Mouse (Mus musculus): ENCODE measurements around the gene H2-Q2. TPM values are rescaled to one million over a fixed set of nuclear protein-coding genes. Genes with fewer than 3 reads are reported as not detected.
"Not testable (repeated sequence)": the region's sequence is repeated elsewhere in the genome, so short reads cannot be mapped to it uniquely, and the experiment has no call there.

H2-Q2 gene
- polyA plus RNA-seq (2012; ENCODE audit: insufficient read depth, low replicate concordance): 6.7 TPM in 1 of 2 replicates, not detected in the other

- Histone ChIP-seq H3K9me3 (peaks cover 4% of the 10 kb centered on the region; the same call in 1 of the 2 replicates), H3K27me3 (replicated peaks) (peaks cover 58% of the 10 kb centered on the region), H3K36me3 (replicated peaks; ENCODE audit: low read length) (no peaks in the 10 kb centered on the region), H3K4me1 (peaks cover 13% of the 10 kb centered on the region), H3K4me3 (replicated peaks) (peak within 1 kb of the TSS; percentile 82)
- no peak for TF ChIP-seq GATA1 (IDR thresholded peaks at IDR 0.05; ENCODE audit: borderline replicate concordance, low read length)
- TF ChIP-seq FLI1 (IDR thresholded peaks at IDR 0.05; ENCODE audit: low read length): no peak
Observed at GRCm38 (mm10) chr17:35342071-35342671, at the start of gene H2-Q2. TSS of gene H2-Q2 (plus strand) at chr17:35342242.

DNA sequence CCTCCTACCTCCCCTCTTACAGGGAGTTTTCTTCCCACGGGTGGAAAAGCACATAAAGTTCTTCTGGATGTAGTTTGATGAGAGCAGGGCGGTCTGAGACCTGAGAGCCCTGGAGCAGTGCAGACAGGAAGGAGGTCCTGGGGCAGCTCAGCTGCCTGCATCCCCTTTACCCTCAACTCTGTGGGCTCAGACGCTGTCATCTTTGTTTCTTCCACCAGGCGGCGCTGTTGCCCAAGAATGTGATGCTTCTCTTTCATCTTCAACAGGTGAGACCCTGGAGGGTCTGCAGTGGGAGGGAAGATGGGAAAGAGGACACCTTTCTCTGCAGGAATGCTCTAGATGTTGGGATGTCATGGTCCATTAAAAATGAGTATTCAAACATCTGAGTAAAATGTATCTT, 46.2 kb upstream of the H2-Q2 start:
- Histone ChIP-seq H3K27me3 (replicated peaks) (peaks cover 32% of the 10 kb centered on the region), H3K9me3 (peaks cover 39% of the 10 kb centered on the region)
- not testable (repeated sequence) for H3K4me1 ChIP-seq; H3K4me3 ChIP-seq (replicated peaks); H3K36me3 ChIP-seq (replicated peaks; ENCODE audit: low read length)

- not testable (repeated sequence) for H3K4me3 ChIP-seq (replicated peaks); H3K36me3 ChIP-seq (replicated peaks; ENCODE audit: low read length); H3K4me1 ChIP-seq
- Histone ChIP-seq H3K9me3 (peaks cover 17% of the 10 kb centered on the region), H3K27me3 (replicated peaks) (peaks cover 33% of the 10 kb centered on the region)
Observed at GRCm38 (mm10) chr17:35300261-35300945, 41.6 kb upstream of the H2-Q2 start.

DNA sequence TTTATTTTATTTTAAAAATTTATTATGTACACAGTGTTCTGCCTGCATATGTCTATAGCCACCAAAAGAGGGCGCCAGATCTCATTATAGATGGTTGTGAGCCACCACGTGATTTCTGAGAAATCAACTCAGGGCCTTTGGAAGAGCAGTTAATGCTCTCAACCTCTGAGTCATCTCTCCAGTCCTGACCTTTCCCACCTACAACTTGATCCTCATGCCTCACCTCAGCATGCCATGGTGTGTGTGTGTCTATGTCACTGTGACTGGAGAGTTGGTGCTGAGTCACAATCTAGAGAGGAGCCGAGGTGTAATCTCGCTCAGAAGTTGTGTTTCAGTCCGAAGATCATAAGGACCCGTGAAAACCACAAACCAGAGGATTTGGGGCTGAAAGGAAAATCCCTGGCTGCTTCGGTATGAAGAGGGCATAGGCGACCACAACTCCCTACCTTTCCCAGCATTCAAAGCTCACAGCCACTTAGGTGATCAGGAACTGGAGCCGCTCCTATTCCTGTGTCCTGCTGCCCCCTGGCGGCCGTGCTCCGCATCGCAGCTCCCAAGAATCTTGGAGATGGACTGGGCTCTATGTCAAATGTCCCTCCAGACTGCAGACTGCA, 40.3 kb upstream of the H2-Q2 start:
- H3K4me1 ChIP-seq: peaks cover 9% of the 10 kb centered on the region
- TF ChIP-seq GATA1 (IDR thresholded peaks at IDR 0.05; ENCODE audit: borderline replicate concordance, low read length) (no peak), FLI1 (IDR thresholded peaks at IDR 0.05; ENCODE audit: low read length) (no peak)
- peaks cover 2% of the 10 kb centered on the region for H3K36me3 ChIP-seq (replicated peaks; ENCODE audit: low read length)
- peak overlapping the region; percentile 72 for H3K4me3 ChIP-seq (replicated peaks)
- H3K27me3 ChIP-seq (replicated peaks): peaks cover 42% of the 10 kb centered on the region
- peaks cover 13% of the 10 kb centered on the region for H3K9me3 ChIP-seq

- peaks cover 2% of the 10 kb centered on the region for H3K36me3 ChIP-seq (replicated peaks; ENCODE audit: low read length)
- H3K4me3 ChIP-seq (replicated peaks): no peak overlapping the region
- peaks cover 9% of the 10 kb centered on the region for H3K4me1 ChIP-seq
- peaks cover 11% of the 10 kb centered on the region for H3K9me3 ChIP-seq
- TF ChIP-seq FLI1 (IDR thresholded peaks at IDR 0.05; ENCODE audit: low read length) (no peak), GATA1 (IDR thresholded peaks at IDR 0.05; ENCODE audit: borderline replicate concordance, low read length) (no peak)
- H3K27me3 ChIP-seq (replicated peaks): peaks cover 57% of the 10 kb centered on the region
Observed at GRCm38 (mm10) chr17:35303271-35303670, 38.8 kb upstream of the H2-Q2 start.

GRCm38 (mm10) chr17:35303756-35304350, 38.2 kb upstream of the H2-Q2 start:
- H3K4me3 ChIP-seq (replicated peaks): no peak overlapping the region
- H3K27me3 ChIP-seq (replicated peaks): peaks cover 60% of the 10 kb centered on the region
- peaks cover 11% of the 10 kb centered on the region for H3K9me3 ChIP-seq
- TF ChIP-seq GATA1 (IDR thresholded peaks at IDR 0.05; ENCODE audit: borderline replicate concordance, low read length) (no peak), FLI1 (IDR thresholded peaks at IDR 0.05; ENCODE audit: low read length) (no peak)
- H3K36me3 ChIP-seq (replicated peaks; ENCODE audit: low read length): peaks cover 2% of the 10 kb centered on the region
- peaks cover 9% of the 10 kb centered on the region for H3K4me1 ChIP-seq

DNA sequence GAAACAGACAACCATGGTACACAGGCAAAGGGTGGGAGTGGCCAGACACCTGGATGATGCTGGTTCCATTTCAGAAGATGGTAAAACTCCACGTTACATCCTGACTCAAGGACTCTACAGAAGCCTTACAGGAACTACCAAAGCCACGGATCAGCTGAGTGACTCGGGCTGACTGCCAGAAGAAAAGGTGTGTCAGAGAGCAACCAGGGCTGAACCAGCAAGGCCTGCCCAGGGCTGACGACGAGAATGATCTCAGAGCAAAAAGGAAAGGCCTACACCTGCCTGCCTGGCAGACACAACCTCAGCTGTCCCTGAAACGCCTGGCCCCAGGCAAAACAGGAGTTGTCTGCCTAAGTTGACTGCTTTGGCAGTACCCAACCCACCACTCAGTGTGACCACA, 37.6 kb upstream of the H2-Q2 start:
- peaks cover 2% of the 10 kb centered on the region for H3K36me3 ChIP-seq (replicated peaks; ENCODE audit: low read length)
- peaks cover 64% of the 10 kb centered on the region for H3K27me3 ChIP-seq (replicated peaks)
- no peak overlapping the region for H3K4me3 ChIP-seq (replicated peaks)
- H3K9me3 ChIP-seq: peaks cover 11% of the 10 kb centered on the region
- TF ChIP-seq FLI1 (IDR thresholded peaks at IDR 0.05; ENCODE audit: low read length): no peak
- no peak for TF ChIP-seq GATA1 (IDR thresholded peaks at IDR 0.05; ENCODE audit: borderline replicate concordance, low read length)
- peaks cover 9% of the 10 kb centered on the region for H3K4me1 ChIP-seq

GRCm38 (mm10) chr17:35304921-35305320, 37.1 kb upstream of the H2-Q2 start:
- H3K4me3 ChIP-seq (replicated peaks); H3K36me3 ChIP-seq (replicated peaks; ENCODE audit: low read length); H3K4me1 ChIP-seq; H3K9me3 ChIP-seq: not testable (repeated sequence)
- H3K27me3 ChIP-seq (replicated peaks): peaks cover 62% of the 10 kb centered on the region

DNA sequence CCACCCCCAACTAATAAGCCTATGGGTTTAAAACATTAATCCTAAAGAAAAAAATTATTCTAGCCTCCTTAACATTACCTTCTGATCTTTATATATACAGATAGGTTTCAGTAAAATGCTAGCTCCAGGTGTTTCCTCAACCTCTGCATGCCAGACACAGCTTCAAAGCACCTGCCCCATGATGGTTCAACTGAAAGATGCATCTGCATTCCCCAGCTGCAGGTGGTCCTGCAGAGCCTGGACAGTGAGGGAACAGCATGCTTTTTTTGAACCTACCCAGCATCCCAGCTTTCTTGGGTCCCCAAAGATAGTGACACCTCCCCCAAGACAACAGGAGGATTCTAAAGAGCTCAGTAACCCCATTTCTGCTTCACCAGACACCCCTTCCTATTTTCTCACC, 23.4 kb upstream of the H2-Q2 start:
- TF ChIP-seq FLI1 (IDR thresholded peaks at IDR 0.05; ENCODE audit: low read length) (no peak), GATA1 (IDR thresholded peaks at IDR 0.05; ENCODE audit: borderline replicate concordance, low read length) (no peak)
- H3K36me3 ChIP-seq (replicated peaks; ENCODE audit: low read length): no peaks in the 10 kb centered on the region
- peaks cover 42% of the 10 kb centered on the region for H3K27me3 ChIP-seq (replicated peaks)
- H3K4me1 ChIP-seq: peaks cover 12% of the 10 kb centered on the region
- no peak overlapping the region for H3K4me3 ChIP-seq (replicated peaks)
- no peaks in the 10 kb centered on the region for H3K9me3 ChIP-seq

Measured in megakaryocyte, embryonic 14.5 days (primary cell).